Mouse (Mus musculus) neural tube, embryonic 15.5 days (tissue): ENCODE measurements around the gene Nlgn2. TPM values are rescaled to one million over a fixed set of nuclear protein-coding genes. Genes with fewer than 3 reads are reported as not detected.

Source experiments
- ATAC-seq: fragments of 200-750 bp; cut with Nextera tagmentation; 2 replicates; pipeline ENCODE4 v1.8.0; 2017; ENCODE audit warnings: mild to moderate bottlenecking, moderate TSS enrichment, moderate library complexity; ENCODE audit not compliant: low FRiP score
- H3K27ac ChIP-seq: fragments of 300-500 bp; sonication (generic); replicated peaks from 2 replicates; pipeline ENCODE4 v1.5.1; 2015; ENCODE audit warnings: mild to moderate bottlenecking, inconsistent platforms
- H3K27me3 ChIP-seq: fragments of 300-500 bp; sonication (generic); replicated peaks from 2 replicates; pipeline ENCODE4 v1.6.1; 2015; ENCODE audit warnings: inconsistent platforms
- H3K36me3 ChIP-seq: fragments of 300-500 bp; sonication (generic); 2 replicates; pipeline ENCODE4 v1.6.1; 2015; ENCODE audit warnings: inconsistent platforms
- H3K4me1 ChIP-seq: fragments of 300-500 bp; sonication (generic); 2 replicates; pipeline ENCODE4 v1.6.1; 2015; ENCODE audit warnings: inconsistent platforms
- H3K4me2 ChIP-seq: fragments of 300-500 bp; sonication (generic); 2 replicates; pipeline ENCODE4 v1.6.1; 2015; ENCODE audit warnings: inconsistent platforms, mild to moderate bottlenecking, moderate library complexity
- H3K4me3 ChIP-seq: fragments of 300-500 bp; sonication (generic); replicated peaks from 2 replicates; pipeline ENCODE4 v1.5.1; 2015; ENCODE audit warnings: mild to moderate bottlenecking, inconsistent platforms
- H3K9ac ChIP-seq: fragments of 300-500 bp; sonication (generic); replicated peaks from 2 replicates; pipeline ENCODE4 v1.6.1; 2015; ENCODE audit warnings: mild to moderate bottlenecking, inconsistent platforms
- H3K9me3 ChIP-seq: fragments of 300-500 bp; sonication (generic); replicated peaks from 2 replicates; pipeline ENCODE4 v1.6.1; 2016; ENCODE audit warnings: inconsistent platforms
- WGBS: fragments of 180-500 bp; shearing (Covaris S2); methylation state at CpG from one replicate; pipeline ENCODE4 v1.1.7; 2015; ENCODE audit warnings: mixed read lengths; 5-methylcytosine and 5-hydroxymethylcytosine counted together
- polyA plus RNA-seq: library from polyadenylated mRNA; unstranded; fragments of >200 nt; fragmentation: Nextera tagmentation; extraction: Ambion mirVana; gene quantifications from 2 replicates; pipeline ENCODE4 v1.2.1, GENCODE M21; 2015

Nlgn2 gene
- polyA plus RNA-seq, 1 experiment from 2014 or later = 21.4 TPM

GRCm38 (mm10) chr11:69800392-69801197 lies 37.0 kb downstream of the Nlgn2 start:
- peak overlapping the region; percentile 57 for H3K9ac ChIP-seq
- H3K4me2 ChIP-seq = peak overlapping the region; percentile 87
- peak; percentile 82 for ATAC-seq
- no peaks in the 10 kb centered on the region for H3K9me3 ChIP-seq
- H3K36me3 ChIP-seq = no peaks in the 10 kb centered on the region
- peak overlapping the region; percentile 94 for H3K27ac ChIP-seq
- peaks cover 28% of the 10 kb centered on the region for H3K27me3 ChIP-seq
- peaks cover 71% of the 10 kb centered on the region for H3K4me1 ChIP-seq
- H3K4me3 ChIP-seq = peak overlapping the region; percentile 63
- WGBS = 1% methylated on average over 36 of the region's 36 CpGs

DNA sequence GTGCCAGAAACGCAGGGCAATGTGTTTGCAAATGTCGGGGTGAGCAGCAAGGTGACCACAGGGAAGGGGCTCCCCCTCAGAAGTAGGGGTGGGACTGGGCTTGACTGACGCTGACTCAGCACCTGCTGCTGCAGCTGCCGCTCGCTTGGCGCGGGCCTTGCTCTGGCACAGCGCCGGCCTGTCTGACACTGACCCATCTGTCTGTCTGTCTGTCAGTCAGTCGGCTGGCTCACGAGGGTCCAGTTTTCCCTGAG lies 37.5 kb downstream of the Nlgn2 start:
- Histone ChIP-seq H3K27ac (peak overlapping the region; percentile 94), H3K27me3 (peaks cover 24% of the 10 kb centered on the region), H3K36me3 (no peaks in the 10 kb centered on the region), H3K4me3 (peak overlapping the region; percentile 63), H3K4me2 (peak overlapping the region; percentile 87), H3K9ac (peak overlapping the region; percentile 57), H3K9me3 (no peaks in the 10 kb centered on the region), H3K4me1 (peaks cover 71% of the 10 kb centered on the region)
- ATAC-seq = peak; percentile 12; the same call in 1 of the 2 replicates
- 0% methylated on average over 11 of the region's 11 CpGs for WGBS

DNA sequence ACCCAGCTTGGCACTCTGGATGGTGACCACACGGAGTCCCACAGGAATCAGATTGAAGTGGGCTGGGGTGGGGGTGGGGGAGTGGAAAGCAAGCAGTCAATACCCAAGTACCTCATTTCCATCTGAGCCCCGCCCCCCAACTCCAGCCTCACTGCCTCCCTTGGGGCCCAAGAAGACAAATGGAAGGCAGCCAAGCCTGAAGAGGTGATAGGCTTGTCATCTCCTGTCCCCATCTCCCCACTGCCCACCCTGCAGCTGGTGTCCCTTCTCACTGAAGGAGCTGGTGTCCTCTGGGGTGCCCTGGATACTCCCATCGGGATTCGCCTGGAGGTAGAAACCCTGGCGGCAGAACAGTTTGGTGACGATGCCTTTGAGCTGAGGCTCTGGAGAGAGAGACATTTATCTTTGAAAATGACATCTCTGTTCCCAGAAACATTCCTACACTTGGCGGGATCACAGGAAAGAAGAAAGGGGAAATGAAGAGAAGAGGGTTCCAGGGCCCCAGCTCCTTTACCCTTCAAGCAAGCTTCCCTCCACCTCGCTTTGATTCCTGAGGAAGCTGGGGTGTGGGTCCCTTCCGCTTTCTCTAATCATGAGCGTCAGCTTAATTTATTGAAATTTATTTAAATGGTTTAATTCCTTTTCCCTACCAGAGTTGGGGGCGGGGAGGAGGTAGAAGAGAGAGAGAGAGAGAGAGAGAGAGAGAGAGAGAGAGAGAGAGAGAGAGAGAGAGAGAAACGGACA lies 38.0 kb downstream of the Nlgn2 start:
- 13% methylated on average over 12 of the region's 12 CpGs for WGBS
- Histone ChIP-seq H3K36me3 (no peaks in the 10 kb centered on the region), H3K4me2 (peak overlapping the region; percentile 87), H3K4me3 (peak overlapping the region; percentile 63), H3K9me3 (no peaks in the 10 kb centered on the region), H3K27ac (peak overlapping the region; percentile 94), H3K9ac (peak overlapping the region; percentile 57), H3K4me1 (peaks cover 68% of the 10 kb centered on the region), H3K27me3 (peaks cover 22% of the 10 kb centered on the region)
- ATAC-seq = no peak

- Histone ChIP-seq H3K4me2 (no peak overlapping the region), H3K4me1 (peaks cover 52% of the 10 kb centered on the region), H3K4me3 (no peak overlapping the region), H3K27ac (no peak overlapping the region), H3K9me3 (no peaks in the 10 kb centered on the region), H3K27me3 (peaks cover 30% of the 10 kb centered on the region), H3K36me3 (no peaks in the 10 kb centered on the region), H3K9ac (no peak overlapping the region)
- WGBS = 81% methylated on average over 7 of the region's 7 CpGs
- ATAC-seq = no peak
These were observed 39.7 kb downstream of the Nlgn2 start for GRCm38 (mm10) chr11:69797924-69798323.

- peak overlapping the region; percentile 46 for H3K4me3 ChIP-seq
- H3K27me3 ChIP-seq = peaks cover 30% of the 10 kb centered on the region
- 1% methylated on average over 13 of the region's 13 CpGs for WGBS
- H3K36me3 ChIP-seq = no peaks in the 10 kb centered on the region
- H3K9ac ChIP-seq = no peak overlapping the region; the same call in 1 of the 2 replicates
- peaks cover 33% of the 10 kb centered on the region for H3K4me1 ChIP-seq
- H3K27ac ChIP-seq = no peak overlapping the region
- no peaks in the 10 kb centered on the region for H3K9me3 ChIP-seq
- H3K4me2 ChIP-seq = peak overlapping the region; percentile 85
- ATAC-seq = no peak
These were observed 41.6 kb downstream of the Nlgn2 start for GRCm38 (mm10) chr11:69795983-69796435.

DNA sequence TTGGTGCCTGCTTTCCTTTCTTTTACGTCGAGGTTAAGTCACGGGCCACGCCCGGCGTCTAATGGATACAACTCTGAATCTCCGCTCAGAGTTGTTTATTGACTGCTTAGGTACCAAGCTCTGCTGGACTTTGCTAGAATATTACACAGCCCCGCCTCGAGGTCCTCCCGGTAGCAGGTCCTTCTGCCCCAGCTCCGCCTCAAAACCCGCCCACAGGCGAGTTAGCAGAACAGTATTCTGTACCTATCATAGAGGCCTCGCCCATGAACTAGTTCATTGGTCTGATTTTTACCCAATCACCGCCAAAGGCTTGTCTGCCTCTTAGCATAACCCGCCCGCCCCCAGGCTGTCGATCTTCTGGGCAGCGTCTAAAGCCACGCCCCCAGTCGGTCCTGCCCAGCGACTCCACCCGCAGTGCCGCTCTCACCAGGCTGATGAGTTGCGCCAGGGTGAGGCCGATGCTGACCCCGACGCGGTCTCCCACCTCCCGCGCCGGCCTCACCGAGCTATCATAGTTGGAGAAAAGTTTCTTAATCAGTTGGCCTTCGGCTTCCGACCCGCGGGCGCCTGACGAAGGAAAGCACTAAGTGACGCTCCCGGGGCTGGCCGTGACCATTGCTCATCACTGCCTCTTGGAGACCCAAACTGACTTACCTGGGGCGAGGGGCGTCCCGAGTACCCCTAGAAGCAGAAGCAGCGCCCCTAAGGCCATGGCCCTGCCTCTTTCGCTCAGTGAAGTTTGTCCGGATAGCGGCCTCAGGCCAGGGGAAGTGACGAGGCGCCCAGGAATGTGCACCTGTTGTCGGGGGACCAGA lies 42.2 kb downstream of the Nlgn2 start, which contains the start of gene Chrnb1:
Gene Chrnb1, minus strand, starts transcription at position 776 of the 815 bp plus-strand sequence.
- Histone ChIP-seq H3K27me3 (peaks cover 30% of the 10 kb centered on the region), H3K4me2 (peak within 1 kb of the TSS; percentile 85), H3K9me3 (no peaks in the 10 kb centered on the region), H3K4me3 (peak within 1 kb of the TSS; percentile 46), H3K27ac (0 out of 2 replicates have a peak within 1 kb of the TSS, but pooled peaks have one; percentile 33), H3K36me3 (no peaks in the 10 kb centered on the region), H3K9ac (peak within 1 kb of the TSS; percentile 43), H3K4me1 (peaks cover 28% of the 10 kb centered on the region)
- 2% methylated on average over 52 of the region's 52 CpGs for WGBS
- peak; percentile 89 for ATAC-seq

DNA sequence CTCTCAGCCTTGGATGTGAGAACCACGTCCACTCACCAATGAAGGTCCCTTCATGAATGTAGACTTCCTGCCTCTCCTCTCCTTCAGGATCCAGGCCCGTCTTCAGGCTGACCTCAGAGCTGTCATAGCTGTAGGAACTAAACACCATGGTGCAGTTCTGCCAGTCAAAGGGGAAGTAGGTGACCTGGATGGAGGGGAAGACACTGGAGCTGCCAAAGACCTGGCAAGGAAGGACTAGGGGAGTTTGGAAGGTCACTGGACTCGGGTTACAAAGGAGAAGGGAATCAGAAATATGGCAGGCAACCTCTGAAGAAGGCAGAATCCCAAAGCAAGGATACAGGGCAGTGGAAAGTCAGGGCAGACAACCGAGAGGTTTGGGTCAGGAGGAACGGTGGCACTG lies 44.2 kb downstream of the Nlgn2 start:
- no peak overlapping the region for H3K27ac ChIP-seq
- peaks cover 30% of the 10 kb centered on the region for H3K27me3 ChIP-seq
- H3K4me1 ChIP-seq = peaks cover 12% of the 10 kb centered on the region
- no peak overlapping the region for H3K9ac ChIP-seq
- H3K36me3 ChIP-seq = no peaks in the 10 kb centered on the region
- ATAC-seq = no peak
- no peaks in the 10 kb centered on the region for H3K9me3 ChIP-seq
- no peak overlapping the region for H3K4me3 ChIP-seq
- WGBS = 67% methylated on average over 5 of the region's 5 CpGs
- H3K4me2 ChIP-seq = no peak overlapping the region

DNA sequence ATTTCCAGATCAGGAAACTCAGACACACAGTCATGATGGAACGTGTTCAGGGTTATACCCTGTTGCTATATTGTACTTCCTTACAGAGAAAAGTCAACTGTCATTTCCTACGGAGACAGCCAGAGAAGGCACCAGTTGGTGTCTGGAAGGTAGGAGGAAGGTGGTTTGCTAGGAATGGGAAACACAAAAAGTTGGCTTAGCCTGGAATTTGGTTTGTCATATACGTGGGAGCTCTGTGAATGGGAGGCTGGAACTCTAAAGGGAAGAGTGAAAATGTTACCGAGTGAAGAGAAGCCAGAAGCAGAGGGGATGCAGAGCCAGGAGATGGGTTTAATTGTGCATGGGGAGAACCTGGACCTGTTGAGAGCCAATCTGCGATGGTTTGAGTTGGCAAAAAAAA lies 46.2 kb downstream of the Nlgn2 start:
- no peak for ATAC-seq
- H3K9me3 ChIP-seq = no peaks in the 10 kb centered on the region

DNA sequence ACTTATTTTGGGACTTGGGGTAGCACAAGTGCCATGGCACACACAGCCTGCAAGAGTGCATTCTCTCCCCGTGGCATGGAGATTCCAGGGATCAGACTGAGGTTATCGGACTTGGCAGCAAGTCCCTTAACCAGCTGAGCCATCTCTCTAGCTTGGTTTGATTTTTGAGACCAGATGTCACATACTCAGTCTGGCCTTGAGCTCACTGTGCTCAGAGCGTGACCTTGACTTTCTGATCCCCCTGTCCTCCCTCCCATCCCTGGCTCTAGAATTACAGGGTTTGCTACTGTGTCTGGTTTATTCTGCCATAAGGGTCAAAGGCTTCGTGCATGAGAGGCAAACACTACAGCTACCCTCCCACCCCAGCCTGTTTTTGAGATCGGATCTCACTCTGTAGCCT lies 48.2 kb downstream of the Nlgn2 start:
- H3K4me1 ChIP-seq = no peaks in the 10 kb centered on the region
- no peaks in the 10 kb centered on the region for H3K36me3 ChIP-seq
- no peak overlapping the region for H3K27ac ChIP-seq
- no peak overlapping the region for H3K4me2 ChIP-seq
- H3K4me3 ChIP-seq = no peak overlapping the region
- no peak for ATAC-seq
- no peaks in the 10 kb centered on the region for H3K9me3 ChIP-seq
- H3K27me3 ChIP-seq = peaks cover 8% of the 10 kb centered on the region
- WGBS = 75% methylated on average over 5 of the region's 5 CpGs
- H3K9ac ChIP-seq = no peak overlapping the region

More for the DNA sequence above, 46.2 kb downstream of the Nlgn2 start:
- Histone ChIP-seq H3K9ac (no peak overlapping the region), H3K4me3 (no peak overlapping the region), H3K4me2 (no peak overlapping the region), H3K27ac (no peak overlapping the region), H3K4me1 (peaks cover 12% of the 10 kb centered on the region), H3K36me3 (no peaks in the 10 kb centered on the region), H3K27me3 (peaks cover 17% of the 10 kb centered on the region)
- 77% methylated on average over 5 of the region's 5 CpGs for WGBS

- Histone ChIP-seq H3K27ac (no peak overlapping the region), H3K9ac (no peak overlapping the region), H3K36me3 (no peaks in the 10 kb centered on the region), H3K4me1 (no peaks in the 10 kb centered on the region), H3K4me2 (no peak overlapping the region), H3K27me3 (no peaks in the 10 kb centered on the region), H3K4me3 (no peak overlapping the region), H3K9me3 (no peaks in the 10 kb centered on the region)
- WGBS = 90% methylated on average over 5 of the region's 5 CpGs
- no peak for ATAC-seq
These were observed 50.3 kb downstream of the Nlgn2 start for GRCm38 (mm10) chr11:69787306-69787705.

DNA sequence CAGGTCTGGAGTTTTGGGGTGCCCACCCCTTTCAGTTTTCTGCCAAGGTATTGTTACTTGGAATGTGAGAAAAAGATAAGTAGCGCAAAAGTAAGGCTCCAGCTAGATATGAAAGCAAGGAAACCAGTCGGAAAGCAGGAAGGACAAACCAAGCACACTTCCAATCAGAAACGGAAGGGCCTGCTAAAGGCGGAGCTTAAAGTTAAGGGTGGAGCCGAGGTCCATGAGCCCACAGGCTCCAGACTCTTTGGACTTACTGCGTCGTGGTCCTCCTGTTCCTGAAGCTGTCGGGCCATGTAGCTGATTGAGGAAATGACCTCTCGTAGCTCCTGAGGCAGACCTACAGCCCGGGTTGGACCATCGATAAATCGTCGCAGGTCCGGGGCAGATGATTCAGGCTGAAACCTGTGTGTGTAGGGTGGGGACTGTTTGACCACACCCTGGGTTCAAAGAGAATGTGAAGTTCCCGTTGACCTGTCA lies 52.8 kb downstream of the Nlgn2 start:
- Histone ChIP-seq H3K27ac (no peak overlapping the region), H3K4me3 (no peak overlapping the region), H3K27me3 (no peaks in the 10 kb centered on the region), H3K4me2 (peak overlapping the region; percentile 3), H3K4me1 (no peaks in the 10 kb centered on the region), H3K36me3 (no peaks in the 10 kb centered on the region), H3K9ac (no peak overlapping the region), H3K9me3 (no peaks in the 10 kb centered on the region)
- 47% methylated on average over 15 of the region's 15 CpGs for WGBS
- ATAC-seq = no peak
